Mouse (Mus musculus) layer of hippocampus, postnatal 25 days (tissue): ENCODE measurements at regions not wholly inside any gene's neighbourhood (a gene's known extent, or its start where the extent isn't known, plus 50 kb on each side); places are given as distances from the start of the nearest gene placed in this dataset.

Source experiments
- DNase-seq, 2 experiments: peaks; one replicate each; pipeline ENCODE4 v3.0.0; 2022; ENCODE audit warnings: mixed read lengths in 2 of 2, low spot score in 1 of 2; ENCODE audit errors: extremely low spot score in 1 of 2

DNA sequence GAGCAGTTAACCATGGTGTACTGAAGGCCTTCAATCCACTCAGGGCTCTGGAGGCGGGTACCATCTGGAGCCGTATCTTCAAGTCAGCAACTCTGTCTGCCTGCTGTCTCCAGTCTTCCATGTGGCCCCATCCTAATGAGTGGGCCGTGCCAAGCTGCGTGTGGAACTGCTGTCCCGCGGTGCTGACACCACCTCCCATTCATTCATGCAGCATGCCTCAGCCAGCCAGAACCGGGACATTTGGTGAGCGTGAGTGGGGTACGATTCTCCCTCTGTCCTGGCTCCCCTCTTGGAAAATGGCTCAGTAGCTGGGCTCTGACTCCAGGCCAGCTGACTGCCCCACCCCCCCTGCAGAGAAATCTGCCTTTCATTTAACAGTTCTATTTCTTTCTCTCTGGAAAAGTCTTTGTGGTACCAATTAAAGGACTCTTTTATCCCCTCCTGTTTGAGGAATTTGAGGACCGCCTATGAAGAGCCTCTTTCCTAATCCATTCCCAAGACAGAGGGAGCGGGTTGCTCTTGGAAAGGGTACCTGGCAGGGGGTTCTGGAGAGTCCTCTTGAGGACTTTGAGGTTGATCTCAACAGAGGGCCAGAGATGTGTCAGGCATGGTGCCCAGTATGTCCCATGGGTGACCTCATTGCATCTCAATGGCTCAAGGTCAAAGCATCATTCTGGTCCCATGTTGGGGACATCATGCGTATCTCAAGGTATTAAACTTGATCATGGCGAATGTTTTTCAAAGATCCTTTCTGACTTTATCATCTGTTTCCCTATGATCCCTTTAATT is 55.5 kb upstream of the Brd7 start:
- DNase-seq = peak; percentile 43

DNA sequence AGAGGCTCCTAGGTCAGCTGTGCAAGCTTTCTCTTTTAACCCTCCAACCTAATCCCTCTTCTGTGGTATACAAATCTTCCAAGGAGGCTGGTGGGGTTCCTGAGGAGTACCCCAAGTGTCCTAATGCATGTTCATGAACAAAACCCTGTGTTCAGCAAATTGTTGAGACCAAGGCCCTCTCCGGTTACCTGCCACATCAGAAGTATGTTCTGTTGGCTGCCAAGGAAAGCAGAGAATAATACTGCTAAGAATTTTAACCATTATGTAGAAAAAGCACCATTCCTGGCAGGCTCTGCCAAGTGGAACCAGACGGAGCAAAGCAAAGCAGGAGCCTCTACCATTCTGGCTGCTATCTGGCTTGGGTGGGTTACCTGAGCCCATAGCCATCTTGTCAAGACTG is 61.3 kb upstream of the Brd7 start:
- DNase-seq = no peak

DNA sequence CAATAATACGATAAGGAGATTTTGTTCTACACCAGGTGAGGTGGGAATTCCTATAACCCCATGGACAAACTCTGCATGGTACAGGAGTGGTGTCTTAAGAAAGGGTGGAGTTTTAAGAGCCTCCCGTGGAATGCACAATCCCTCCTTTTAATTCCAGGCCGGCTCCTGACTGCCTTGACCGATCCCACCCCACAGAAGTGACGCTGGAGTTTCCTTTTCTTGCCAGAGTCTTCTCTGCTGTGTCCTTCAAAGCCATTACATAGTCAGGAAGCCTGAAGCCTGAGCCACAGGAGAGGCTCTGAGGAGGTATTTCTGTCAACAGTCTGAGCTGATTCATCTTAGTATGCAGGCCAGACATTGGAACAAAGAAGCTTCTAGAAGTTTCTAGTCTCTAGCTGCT is 66.6 kb upstream of the Brd7 start:
- DNase-seq = no peak

DNA sequence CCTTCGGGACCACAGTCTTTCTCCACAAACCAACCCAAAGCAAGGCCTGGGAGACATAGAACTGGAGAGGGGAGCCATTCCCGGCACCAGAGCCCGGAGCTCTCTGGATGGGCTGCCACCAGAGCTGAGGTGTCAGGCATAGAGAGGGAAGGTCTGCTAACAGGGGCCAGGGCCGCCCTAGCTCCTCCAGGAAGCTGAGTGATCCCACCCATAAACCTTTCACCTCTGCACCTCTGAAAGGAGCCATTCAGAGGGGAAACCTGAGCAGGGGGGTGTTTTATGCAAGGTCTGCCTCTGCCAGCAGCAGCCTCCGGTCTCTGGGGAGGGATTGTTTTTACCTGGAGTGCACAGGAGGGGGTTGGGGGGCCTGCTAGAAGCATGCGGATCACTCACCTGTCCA is 69.4 kb upstream of the Brd7 start:
- DNase-seq = no peak

DNA sequence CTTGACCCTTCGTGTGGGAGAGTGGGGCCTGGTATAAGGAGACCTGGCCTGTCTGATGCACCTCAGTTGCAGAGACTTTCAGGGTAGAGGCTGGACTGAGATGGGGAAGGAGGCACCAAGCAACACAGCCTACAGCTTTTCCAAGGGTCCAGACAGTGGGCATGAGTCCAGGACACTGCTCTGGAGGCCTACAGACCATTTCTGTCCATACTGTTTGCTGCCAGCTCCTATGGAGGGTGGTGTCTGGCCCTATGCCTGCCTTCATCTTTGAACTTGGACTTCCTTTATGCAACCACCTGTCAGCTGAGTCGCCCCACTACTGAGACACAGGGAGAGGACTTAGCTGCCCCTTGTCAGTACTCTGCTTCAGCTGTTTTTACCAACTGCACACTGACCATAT is 73.7 kb upstream of the Brd7 start:
- no peak for DNase-seq

DNA sequence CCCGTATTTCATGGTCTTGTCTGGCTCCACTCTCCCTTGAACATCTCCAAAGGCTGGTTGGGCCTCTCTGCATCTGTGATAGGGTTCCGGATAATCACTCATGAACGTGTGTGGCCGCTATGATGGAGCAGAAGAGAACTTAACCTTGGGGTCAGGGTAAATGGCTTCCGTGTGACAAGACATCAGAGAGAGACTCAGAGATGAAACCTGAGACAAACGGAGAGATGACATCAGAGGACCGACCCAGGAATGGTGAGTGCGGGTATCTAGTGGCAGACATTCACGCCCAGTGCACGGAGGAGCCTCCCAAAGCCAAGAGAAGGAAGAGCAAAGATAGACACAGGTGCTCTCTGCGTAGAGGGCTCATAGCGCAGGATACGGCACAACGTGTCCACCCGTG is 78.2 kb upstream of the Brd7 start:
- DNase-seq = no peak

DNA sequence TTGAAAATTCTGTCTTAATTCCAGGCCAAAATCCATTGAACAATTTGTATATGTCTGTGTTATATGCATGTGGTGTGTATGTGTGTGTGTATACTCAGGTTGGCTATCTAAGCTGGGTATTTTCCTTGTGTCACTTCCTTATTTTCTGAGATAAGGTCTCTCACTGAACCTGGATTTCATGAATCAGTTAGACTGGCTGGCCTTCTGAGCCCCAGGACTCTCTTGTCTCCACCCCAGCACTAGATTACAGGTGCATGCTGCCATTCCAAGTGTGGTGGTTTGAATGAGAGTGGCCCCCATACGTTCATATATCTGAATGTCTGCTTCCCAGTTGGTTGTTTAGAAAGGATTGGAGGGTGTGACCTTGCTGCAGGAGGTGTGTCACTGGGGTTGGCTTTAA is 77.8 kb upstream of the Nkd1 start:
- DNase-seq = no peak

DNA sequence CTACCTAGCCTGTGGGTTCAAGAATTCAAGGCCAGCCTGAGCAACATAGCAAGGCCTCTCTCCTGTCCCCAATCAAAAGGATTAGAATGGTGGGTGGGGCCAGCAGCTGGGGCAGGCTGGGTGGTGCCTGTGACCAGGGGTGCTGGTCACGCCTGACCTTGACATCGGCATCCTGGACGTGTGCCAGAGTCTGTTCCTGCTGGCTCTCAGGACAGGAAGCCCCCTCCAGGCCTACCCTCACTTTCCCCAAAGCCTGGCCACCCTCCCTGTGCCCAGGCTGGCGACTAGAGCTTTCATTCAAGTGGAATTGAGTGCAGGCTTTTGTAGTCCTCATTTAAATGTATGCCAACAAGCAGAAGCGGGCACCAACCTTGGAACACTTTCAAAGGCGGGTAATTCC is 73.7 kb upstream of the Nkd1 start:
- no peak for DNase-seq

DNA sequence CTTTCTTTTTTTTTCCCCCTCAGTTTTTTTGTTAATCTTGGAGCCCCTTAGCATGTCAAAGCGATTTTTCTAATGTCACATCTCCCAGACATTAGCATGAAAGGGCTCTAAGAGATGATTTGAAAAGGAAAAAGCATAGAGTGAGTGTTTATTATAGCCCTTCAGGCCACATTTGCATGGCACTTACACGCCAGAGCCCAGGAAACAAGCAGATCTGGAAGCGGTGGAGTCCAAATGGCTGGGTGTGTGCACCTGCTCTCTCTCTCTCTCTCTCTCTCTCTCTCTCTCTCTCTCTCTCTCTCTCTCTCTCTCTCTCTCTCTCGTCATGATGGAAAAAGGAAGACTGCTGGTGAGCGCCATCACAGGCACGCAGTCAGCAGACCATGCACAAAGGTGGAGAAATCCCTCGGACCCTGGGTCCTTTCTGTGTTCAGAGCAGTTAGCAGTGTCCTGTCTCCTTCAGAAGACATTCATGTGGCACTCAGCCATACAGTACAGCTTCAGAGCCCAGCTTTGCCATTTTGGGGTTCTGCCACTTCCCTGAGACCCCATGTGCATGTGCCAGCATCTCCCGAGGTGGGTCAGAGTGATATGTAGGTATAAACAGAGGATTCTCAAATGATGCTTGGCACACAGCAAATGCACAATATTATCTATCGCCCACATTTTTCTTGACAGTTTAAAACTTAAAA is 73.2 kb upstream of the Nkd1 start:
- no peak for DNase-seq

DNA sequence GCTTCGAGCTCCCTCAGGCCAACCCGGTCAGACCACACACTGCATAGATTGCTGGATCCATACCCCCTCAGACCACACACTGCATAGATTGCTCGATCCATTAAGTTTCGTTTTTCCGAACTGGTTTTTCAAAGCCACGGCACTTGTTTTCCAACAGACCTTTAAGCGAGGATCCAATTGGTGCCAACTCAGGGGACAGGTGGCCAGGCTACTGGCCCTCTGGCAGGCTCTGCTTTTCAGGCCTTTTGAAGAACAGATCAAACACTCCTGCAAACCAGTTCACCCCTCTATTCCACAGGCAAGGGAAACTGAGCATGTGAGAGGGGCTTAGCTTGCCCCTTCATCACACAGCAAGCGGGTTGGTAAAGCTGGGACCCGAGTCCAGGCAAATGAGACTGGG is 72.2 kb upstream of the Nkd1 start:
- no peak for DNase-seq

DNA sequence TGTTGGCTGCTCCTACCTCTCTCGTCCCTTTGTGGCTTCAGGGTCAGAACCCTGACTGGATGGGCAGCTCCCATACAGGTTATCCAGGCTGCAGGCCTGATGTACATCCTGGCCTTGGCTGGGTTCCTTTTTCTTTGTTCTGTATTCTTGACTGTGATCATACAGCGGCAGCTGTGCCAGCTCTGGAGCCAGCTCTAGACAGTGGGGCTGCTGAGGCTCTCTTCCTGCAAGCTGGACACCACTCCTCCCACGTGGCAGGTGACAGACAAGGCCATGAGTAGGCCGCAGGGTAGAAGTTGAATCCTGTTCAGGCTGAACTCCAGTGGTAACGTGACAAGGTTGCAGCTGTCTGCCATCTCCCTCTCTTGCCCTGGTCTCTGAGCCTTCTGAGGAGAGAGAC is 71.6 kb upstream of the Nkd1 start:
- no peak for DNase-seq

DNA sequence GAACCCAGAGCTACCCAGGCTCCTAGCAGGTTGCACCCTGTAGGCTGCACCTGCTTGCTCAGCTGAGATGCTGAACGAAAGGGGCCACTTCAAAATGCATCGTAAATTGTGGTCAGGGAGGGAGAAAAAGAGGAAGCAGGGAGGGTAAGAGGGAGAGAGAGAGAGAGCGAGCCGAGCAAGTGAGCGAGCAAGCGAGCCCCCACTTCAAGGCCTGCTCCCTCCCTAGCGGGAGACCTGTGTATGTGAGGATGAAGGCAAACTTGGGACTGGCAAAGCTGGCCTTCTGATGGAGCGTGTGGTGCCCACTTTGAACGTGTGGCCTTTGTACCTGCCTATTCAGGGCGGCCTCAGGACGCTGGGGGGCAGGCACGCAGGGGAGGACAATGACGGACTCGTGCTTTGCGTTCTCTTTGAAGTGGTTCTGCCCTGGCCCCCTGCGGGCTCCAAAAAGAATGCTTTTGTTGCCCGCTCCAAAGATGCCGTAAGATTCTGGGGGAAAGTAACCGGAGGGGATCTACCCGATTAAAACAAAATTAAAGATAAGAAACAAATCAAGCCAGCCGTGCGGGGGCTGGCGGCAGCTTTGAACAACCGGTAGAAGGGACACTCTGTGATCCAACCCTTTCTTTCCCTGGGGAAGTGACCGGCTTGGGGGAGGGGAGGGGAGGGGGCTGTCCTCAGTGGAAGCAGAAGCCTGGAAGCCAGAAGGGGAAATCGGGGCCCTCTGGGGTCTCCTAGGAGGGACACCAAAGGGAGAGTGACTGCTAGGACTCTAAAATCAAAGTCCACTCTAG is 70.1 kb upstream of the Nkd1 start:
- no peak for DNase-seq

DNA sequence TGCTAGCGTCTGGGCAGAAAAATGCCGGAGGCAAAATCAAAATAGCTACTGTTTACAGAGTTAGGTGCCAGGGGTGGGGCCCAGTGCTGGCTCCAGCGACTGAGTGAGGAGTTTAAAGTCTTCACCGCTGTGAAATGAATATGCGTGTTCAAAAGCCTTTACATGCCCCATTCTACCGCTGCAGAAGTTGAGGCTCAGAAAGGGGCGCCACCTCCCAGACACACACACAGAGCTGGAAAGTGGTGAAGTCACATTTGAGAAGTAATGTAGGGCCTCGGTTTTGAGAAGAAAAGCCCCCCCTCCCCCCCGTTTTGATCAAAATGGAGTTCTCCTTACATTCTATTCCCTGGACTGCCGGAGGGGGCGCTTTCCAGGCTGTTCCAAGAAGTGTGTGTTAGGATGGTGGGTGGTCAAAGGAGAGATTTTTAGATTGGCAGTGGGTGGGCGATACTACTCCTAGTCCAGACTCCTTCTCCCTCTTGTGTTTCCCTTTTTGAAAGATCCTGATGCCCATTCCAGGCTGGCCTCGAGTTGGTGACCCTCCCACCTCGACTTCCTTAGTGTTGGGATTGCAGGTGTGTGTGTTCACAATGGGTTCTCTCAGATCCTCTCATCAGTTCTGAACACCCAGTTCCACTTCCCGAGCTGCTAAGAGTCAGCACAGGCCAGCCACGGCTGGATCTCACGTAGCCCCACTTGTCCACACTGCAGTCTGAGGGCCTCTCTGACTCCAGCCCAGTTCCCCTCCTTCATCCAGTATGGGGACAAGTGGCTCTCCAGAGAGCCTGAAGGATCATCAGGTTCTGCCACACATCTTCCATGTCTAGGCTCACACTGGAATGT is 69.3 kb upstream of the Nkd1 start:
- no peak for DNase-seq

DNA sequence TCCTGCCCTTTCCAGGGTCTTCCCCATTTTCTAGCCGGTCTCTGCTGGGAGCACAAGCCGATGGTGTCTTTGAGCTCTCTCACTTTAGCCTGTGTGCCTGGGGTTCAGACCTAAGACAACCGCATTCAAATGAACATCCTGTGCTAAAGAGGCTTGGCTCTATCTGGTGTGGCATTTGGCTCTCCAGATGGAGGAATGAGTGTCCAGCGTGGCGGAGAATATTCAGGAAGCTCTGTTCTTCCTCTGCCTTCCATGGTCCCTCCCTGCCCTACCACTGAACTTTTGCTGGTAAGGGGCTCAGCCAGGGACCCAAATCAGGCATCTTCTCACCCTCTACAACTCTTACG is 68.7 kb upstream of the Nkd1 start:
- no peak for DNase-seq

DNA sequence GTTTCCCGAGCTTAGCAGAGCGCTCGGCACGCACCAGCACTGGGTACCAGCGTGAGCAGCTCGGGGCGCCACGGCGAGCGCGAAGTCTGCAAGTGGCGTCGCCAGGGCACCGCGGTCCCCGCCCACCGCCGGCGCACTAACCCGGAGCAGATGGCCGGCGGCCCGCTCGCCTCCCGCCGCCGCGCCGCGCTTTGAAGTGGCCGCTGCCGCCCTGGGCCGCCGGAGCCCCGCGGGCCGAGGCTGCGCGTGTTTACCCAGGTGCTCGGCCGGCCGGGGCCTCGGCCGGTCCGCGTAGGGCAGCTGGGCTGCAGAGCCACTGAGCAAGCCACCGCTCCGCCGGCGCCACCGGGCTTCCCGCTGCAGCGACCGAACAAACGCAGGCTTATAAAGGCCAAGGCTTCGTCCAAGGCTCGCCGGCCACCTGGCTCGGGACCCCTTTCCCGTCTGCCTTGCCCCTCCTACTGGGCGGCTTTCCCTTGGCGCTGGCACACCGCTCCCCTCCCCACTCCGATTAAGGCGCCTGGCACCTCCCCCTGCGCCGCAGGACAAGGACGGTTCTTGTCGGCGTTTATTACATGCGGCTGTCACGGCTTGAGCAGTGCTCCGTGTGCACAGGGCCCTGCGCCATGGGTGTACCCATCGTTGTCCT is 67.0 kb upstream of the Nkd1 start:
- DNase-seq = peak; percentile 35 to 45

DNA sequence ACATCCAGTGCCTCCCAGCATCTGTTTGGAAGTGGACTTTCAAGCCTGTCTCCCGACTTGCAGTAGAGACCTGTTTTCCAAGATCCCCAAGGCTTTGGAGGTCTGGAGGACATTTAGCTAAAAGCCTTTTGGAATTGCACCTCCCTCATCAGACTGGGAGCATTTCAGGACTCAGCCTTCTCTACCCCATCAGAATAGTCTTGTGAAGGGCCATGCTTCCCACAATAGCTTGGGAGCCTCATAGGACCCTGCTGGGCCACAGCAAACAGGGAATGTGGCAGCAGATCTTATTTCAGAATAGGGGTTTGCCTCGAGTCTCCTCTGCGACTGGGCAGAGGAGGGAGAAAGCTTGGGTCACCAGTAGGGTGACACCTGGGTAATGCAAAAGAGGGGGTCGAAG is 66.2 kb upstream of the Nkd1 start:
- DNase-seq = no peak

DNA sequence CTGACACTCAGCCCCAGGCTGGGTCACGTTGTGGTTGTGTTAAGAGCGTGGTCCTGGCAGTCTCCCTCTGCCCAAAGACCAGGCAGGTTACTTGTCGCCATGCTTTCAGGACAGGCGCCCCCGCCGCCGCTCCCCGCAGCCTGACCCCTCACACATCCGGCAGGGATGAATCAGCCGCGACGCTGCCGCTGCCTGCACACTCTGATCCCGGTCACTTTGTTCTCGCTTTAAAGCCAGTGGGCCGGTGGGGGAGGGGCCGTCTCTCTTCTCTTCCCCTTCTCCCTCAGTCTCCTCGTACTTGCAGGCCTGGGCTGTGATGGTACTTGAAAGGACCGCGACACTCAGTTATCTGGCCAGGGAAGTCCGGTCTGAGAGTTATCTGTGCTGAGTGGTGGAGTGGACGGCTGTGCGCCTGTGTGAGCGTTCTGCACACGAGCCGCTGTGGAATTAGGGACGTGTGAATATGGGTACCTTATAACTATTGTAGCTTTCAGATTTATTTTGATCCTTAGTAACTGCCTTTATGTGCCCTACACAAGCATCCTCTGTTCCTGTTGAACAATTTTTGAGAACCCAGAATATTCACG is 65.6 kb upstream of the Nkd1 start:
- no peak for DNase-seq

DNA sequence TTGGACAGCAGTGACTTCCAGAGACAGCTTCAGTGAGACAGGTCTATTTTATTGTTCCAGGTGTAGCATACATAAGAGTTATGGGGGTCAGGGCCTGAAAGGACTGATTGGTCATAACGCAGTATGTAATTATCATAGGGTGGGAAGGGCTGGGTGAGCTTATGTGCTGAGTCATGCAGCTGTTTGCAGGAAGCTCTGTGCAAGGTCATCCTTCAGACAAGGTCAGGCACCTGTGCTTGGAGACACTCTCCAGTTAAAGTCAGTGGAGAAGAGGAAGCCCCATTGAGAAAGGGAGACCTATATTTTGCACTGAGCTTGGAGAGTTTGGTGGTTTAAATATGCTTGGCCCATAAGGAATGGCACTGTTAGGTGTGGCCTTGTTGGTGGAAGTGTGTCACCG is 62.0 kb upstream of the Nkd1 start:
- no peak for DNase-seq

DNA sequence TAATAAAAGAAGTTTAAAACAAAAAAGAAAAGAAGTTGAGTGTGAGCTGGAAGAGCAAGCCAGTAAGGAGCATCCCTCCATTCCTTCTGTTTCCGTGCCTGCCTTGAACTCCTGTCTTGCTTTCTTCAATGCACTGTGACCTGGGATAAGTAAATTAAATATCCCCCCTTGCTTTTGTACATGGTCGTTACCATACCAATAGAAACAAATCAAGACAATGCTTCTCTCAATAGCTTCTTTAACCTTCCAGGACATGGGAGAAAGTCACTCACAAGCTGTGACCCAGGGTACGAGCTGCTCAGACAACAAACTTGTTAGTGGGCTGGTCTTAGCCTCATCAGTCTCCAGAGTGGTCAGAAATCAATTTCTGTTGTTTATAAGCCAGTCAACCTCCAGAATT is 53.4 kb upstream of the Nkd1 start:
- DNase-seq = no peak

DNA sequence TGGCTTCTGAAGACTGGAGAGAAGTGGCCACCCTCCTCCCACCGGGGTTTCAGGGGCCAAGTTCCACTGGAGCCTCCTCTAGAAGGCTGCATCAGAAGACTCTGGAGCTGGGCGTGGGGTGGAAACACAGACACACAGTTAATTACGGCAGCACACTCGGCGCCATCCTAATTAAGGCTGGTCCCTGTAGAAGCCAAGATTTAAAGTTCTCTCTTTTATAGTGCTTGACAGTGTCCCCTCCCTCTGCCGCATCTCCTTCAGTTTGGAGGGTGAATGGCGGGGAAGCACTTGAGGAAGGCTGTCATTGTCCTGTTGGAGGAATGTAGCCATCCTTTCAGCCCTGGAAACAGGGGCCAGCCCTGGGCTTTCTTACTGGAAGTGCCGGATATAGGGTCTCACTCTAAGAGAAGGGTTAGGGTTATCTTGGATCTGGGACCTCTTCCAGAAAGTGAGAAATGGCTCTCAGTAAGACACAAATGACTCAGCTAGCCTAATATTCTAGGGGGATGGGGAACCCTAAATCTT is 50.2 kb upstream of the Nkd1 start:
- no peak for DNase-seq
